In the genomic region with DNA sequence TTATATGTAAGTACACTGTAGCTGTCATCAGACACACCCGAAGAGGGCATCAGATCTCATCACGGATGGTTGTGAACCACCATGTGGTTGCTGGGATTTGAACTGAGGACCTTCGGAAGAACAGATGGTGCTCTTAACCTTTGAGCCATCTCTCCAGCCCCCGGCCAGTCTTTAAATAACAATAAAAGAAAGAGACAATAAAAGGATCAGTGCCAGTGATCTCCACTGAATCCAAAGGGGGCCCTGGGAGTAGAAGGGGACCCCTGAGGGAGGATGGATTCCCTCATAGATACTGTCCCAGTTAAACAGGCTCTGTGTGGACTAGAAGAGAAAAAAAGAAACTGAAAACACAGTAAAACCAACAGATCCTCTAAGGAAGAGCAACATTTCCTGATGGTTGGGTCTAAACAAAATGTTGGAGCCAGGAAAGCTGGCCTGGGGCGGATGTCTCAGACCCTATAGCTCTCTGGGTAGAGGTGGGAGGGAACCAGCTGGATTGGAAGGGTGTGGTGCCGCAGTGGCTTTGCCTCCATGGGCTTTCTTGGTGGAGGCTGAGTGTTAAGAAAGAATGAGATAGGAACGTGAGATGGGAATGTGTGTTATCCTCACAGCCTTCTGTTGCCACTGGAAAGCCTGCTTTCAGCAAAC, we compare ENCODE assay signal across 9 mouse cellular contexts. TPM values are rescaled to one million over a fixed set of nuclear protein-coding genes. Genes with fewer than 3 reads are reported as not detected.
DNase-seq lines count a peak whose midpoint lies in the region; ATAC-seq and TF ChIP-seq lines count a peak whose summit lies in the region.
"Had no signal": no experiment of that assay in that cellular context is flagged by ENCODE, and none has a peak within 500 bp of the region (broad histone marks: within the 10 kb centered on the region; RNA-seq: fewer than 3 reads in every experiment).

No protein-coding gene starts in this region.

- H3K27ac ChIP-seq in heart, embryonic 15.5 days, result peak overlapping the region; percentile 56
- H3K27ac ChIP-seq in embryonic facial prominence, embryonic 13.5 days, result peak overlapping the region; percentile 45
- H3K27ac ChIP-seq in hindbrain, postnatal 0 days, result peak overlapping the region; percentile 17; the same call in 1 of the 2 replicates

- no peaks in the 10 kb centered on the region for H3K36me3 ChIP-seq in heart, embryonic 15.5 days
- H3K36me3 ChIP-seq in E14TG2a.4 (ENCODE audit: insufficient read depth, low read length), result peaks cover 33% of the 10 kb centered on the region
- no peaks in the 10 kb centered on the region for H3K36me3 ChIP-seq in embryonic facial prominence, embryonic 13.5 days
- H3K36me3 ChIP-seq in hindbrain, postnatal 0 days (ENCODE audit: insufficient read depth, low read length), result no peaks in the 10 kb centered on the region

- TF ChIP-seq CTCF in E14TG2a.4 (conservative IDR thresholded peaks at IDR 0.05; ENCODE audit: low read length), result no peak
- no peak for TF ChIP-seq CTCF in hindbrain, postnatal 0 days (IDR thresholded peaks at IDR 0.05; ENCODE audit: low read depth)

- no peak for DNase-seq in heart, adult 9 months (ENCODE audit: low spot score in 2 of 2)
- no peak for DNase-seq in hindbrain, postnatal 0 days (ENCODE audit: low spot score)
- DNase-seq in gastrocnemius, postnatal 10 days, result no peak
- no peak for DNase-seq in ovary, postnatal 10 days (ENCODE audit: low spot score)
- no peak for DNase-seq in spleen, postnatal 4 days (ENCODE audit: low spot score in 2 of 2)
- DNase-seq: embryo, embryonic 11 days had no signal

- 43% methylated on average over 7 of the region's 7 CpGs for WGBS in heart, embryonic 15.5 days
- 49% methylated on average over 7 of the region's 7 CpGs for WGBS in embryonic facial prominence, embryonic 13.5 days
- 35% methylated on average over 7 of the region's 7 CpGs for WGBS in hindbrain, postnatal 0 days

- H3K9ac ChIP-seq in heart, embryonic 15.5 days, result no peak overlapping the region
- H3K9ac ChIP-seq in embryonic facial prominence, embryonic 13.5 days, result no peak overlapping the region
- no peak overlapping the region for H3K9ac ChIP-seq in hindbrain, postnatal 0 days (replicated peaks; ENCODE audit: low read length)

- H3K9me3 ChIP-seq in heart, embryonic 15.5 days (replicated peaks), result no peaks in the 10 kb centered on the region
- no peaks in the 10 kb centered on the region for H3K9me3 ChIP-seq in E14TG2a.4 (ENCODE audit: low read length)
- H3K9me3 ChIP-seq in embryonic facial prominence, embryonic 13.5 days, result no peaks in the 10 kb centered on the region
- H3K9me3 ChIP-seq in hindbrain, postnatal 0 days (ENCODE audit: low read length), result no peaks in the 10 kb centered on the region

- H3K4me3 ChIP-seq in heart, embryonic 15.5 days, result no peak overlapping the region
- H3K4me3 ChIP-seq in E14TG2a.4 (replicated peaks; ENCODE audit: low read length), result peak overlapping the region; percentile 98
- H3K4me3 ChIP-seq in embryonic facial prominence, embryonic 13.5 days, result peak overlapping the region; percentile 89; the same call in 1 of the 2 replicates
- peak overlapping the region; percentile 86; the same call in 1 of the 2 replicates for H3K4me3 ChIP-seq in hindbrain, postnatal 0 days (ENCODE audit: low read length)

- peaks cover 69% of the 10 kb centered on the region for H3K4me1 ChIP-seq in heart, embryonic 15.5 days (replicated peaks)
- H3K4me1 ChIP-seq in E14TG2a.4 (replicated peaks; ENCODE audit: low read depth, low read length), result peaks cover 79% of the 10 kb centered on the region
- H3K4me1 ChIP-seq in embryonic facial prominence, embryonic 13.5 days, result peaks cover 69% of the 10 kb centered on the region
- H3K4me1 ChIP-seq in hindbrain, postnatal 0 days (ENCODE audit: insufficient read depth, low read length), result peaks cover 12% of the 10 kb centered on the region; the same call in 1 of the 2 replicates

- H3K27me3 ChIP-seq in heart, embryonic 15.5 days, result no peaks in the 10 kb centered on the region
- H3K27me3 ChIP-seq in E14TG2a.4 (ENCODE audit: insufficient read depth, low read length), result no peaks in the 10 kb centered on the region
- H3K27me3 ChIP-seq in embryonic facial prominence, embryonic 13.5 days, result no peaks in the 10 kb centered on the region
- no peaks in the 10 kb centered on the region for H3K27me3 ChIP-seq in hindbrain, postnatal 0 days (ENCODE audit: insufficient read depth, low read length)

- H3K4me2 ChIP-seq in heart, embryonic 15.5 days, result peak overlapping the region; percentile 86
- peak overlapping the region; percentile 89 for H3K4me2 ChIP-seq in embryonic facial prominence, embryonic 13.5 days
- H3K4me2 ChIP-seq in hindbrain, postnatal 0 days (ENCODE audit: low read depth, low read length), result peak overlapping the region; percentile 88

- ATAC-seq in heart, embryonic 15.5 days (replicated peaks; ENCODE audit: insufficient number of reproducible peaks, insufficient read depth, low FRiP score, low read depth), result no peak
- ATAC-seq in embryonic facial prominence, embryonic 13.5 days (ENCODE audit: insufficient number of reproducible peaks, insufficient read depth, low FRiP score, low TSS enrichment, low read depth), result no peak
- no peak for ATAC-seq in hindbrain, postnatal 0 days

RNA-seq across cellular contexts. Expression of a gene that starts 4.1 kb away (rescaled TPM):
- 341 and 401 TPM in 2 replicates for polyA plus RNA-seq in heart, embryonic 15.5 days (2015; fragmentation: Nextera tagmentation; extraction: Ambion mirVana)
- polyA plus RNA-seq in embryonic facial prominence, embryonic 13.5 days (2015; fragmentation: Nextera tagmentation; extraction: Ambion mirVana), result 793 and 938 TPM in 2 replicates
- 180 and 194 TPM in 2 replicates for total RNA-seq in hindbrain, postnatal 0 days (2014; rRNA removed)
- polyA plus RNA-seq in hindbrain, postnatal 0 days (2015; fragmentation: Nextera tagmentation; extraction: Ambion mirVana), result 317 and 348 TPM in 2 replicates
- total RNA-seq in gastrocnemius, postnatal 10 days (2021), result 100 to 1,000 TPM in 1 of 2 experiments, 10 to 100 TPM in 1; 96.7 to 113 TPM
